ENCODE assay signal across 25 mouse cellular contexts in genomic region chr7:126434726-126435125, GRCm38 (mm10). TPM values are rescaled to one million over a fixed set of nuclear protein-coding genes. Genes with fewer than 3 reads are reported as not detected.
"Had no signal": no experiment of that assay in that cellular context is flagged by ENCODE, and none has a peak within 500 bp of the region (broad histone marks: within the 10 kb centered on the region; RNA-seq: fewer than 3 reads in every experiment).

No protein-coding gene starts in this region.

- H3K27ac ChIP-seq: limb, embryonic 12.5 days; limb, embryonic 15.5 days; liver, embryonic 14.5 days; stomach, embryonic 15.5 days had no signal

- H3K4me3 ChIP-seq: limb, embryonic 12.5 days; limb, embryonic 15.5 days; megakaryocyte, embryonic 14.5 days; stomach, embryonic 15.5 days had no signal

- H3K9me3 ChIP-seq: limb, embryonic 12.5 days; limb, embryonic 15.5 days; megakaryocyte, embryonic 14.5 days; stomach, embryonic 15.5 days had no signal

- DNase-seq: kidney, adult 9 months; kidney, postnatal 14 days; kidney, postnatal 4 days; left cerebral cortex, postnatal 4 days; liver, postnatal 0 days; lung, embryonic 14.5 days; midbrain, embryonic 14.5 days; retina, postnatal 1 day; right cerebral cortex, postnatal 25 days; spleen, adult 18-20 months; thymus, postnatal 25 days had no signal

- H3K27me3 ChIP-seq: limb, embryonic 12.5 days; limb, embryonic 15.5 days; megakaryocyte, embryonic 14.5 days; stomach, embryonic 15.5 days had no signal

RNA-seq across cellular contexts. Expression of gene Cd19, which starts 20.0 kb away (rescaled TPM):
- total RNA-seq: layer of hippocampus, adult 18-20 months; layer of hippocampus, postnatal 14 days; left cerebral cortex, adult 8-10 months; left cerebral cortex, postnatal 14 days; midbrain, postnatal 0 days had no signal
- polyA plus RNA-seq: limb, embryonic 12.5 days; liver, embryonic 11.5 days; lung, embryonic 14.5 days; midbrain, embryonic 11.5 days; midbrain, embryonic 14.5 days; neural tube, embryonic 11.5 days; neural tube, embryonic 14.5 days had no signal

RNA-seq across cellular contexts. Expression of gene Atp2a1, which starts 28.2 kb away (rescaled TPM):
- polyA plus RNA-seq: lung, embryonic 14.5 days had no signal
